Mouse (Mus musculus) mouse embryonic stem cell (cell line): Measurements from ENCODE around the gene Pcnx.

Source experiments
- in situ Hi-C, 2 experiments: fragments of 300-500 bp; cut with MboI; formaldehyde crosslinking; loops; 1 replicate in 1 of 2; 3 replicates in 1 of 2; pipeline ENCODE4 v1.14.3; 2019 to 2020; ENCODE audit warnings: low sequenced_read_pairs in 2 of 2, low pct_unique_long_range_greater_than_20kb in 1 of 2, mixed read lengths in 1 of 2; ENCODE audit not compliant: unreplicated experiment in 1 of 2

Gene Pcnx

GRCm38 (mm10) chr12:81928382-81928770 lies 68.6 kb downstream of the Pcnx start:
- in situ Hi-C loops, result no loop called here

- in situ Hi-C loops, result no loop called here
Measured at GRCm38 (mm10) chr12:81932015-81932414, 72.2 kb downstream of the Pcnx start.

GRCm38 (mm10) chr12:81933430-81933829 lies 73.6 kb downstream of the Pcnx start:
- in situ Hi-C loops, result no loop called here

- in situ Hi-C loops, result no loop called here
Measured at GRCm38 (mm10) chr12:81934510-81934909, 74.7 kb downstream of the Pcnx start.

- in situ Hi-C loops, result no loop called here
Measured at GRCm38 (mm10) chr12:81936066-81936465, 76.2 kb downstream of the Pcnx start.

- in situ Hi-C loops, result no loop called here
Measured at GRCm38 (mm10) chr12:81941191-81941590, 81.4 kb downstream of the Pcnx start.

- in situ Hi-C loops, result no loop called here
Measured at GRCm38 (mm10) chr12:81943331-81944062, 83.7 kb downstream of the Pcnx start.

GRCm38 (mm10) chr12:81949026-81949425 lies 89.2 kb downstream of the Pcnx start:
- in situ Hi-C loops, result no loop called here

- in situ Hi-C loops, result loop anchor here in 1 of 2 experiments (25.0 kb wide), 1 partner anchor 137 kb away; no protein-coding TSS in a partner anchor
Measured at GRCm38 (mm10) chr12:81950016-81950415, 90.2 kb downstream of the Pcnx start.

GRCm38 (mm10) chr12:81958351-81958750 lies 98.5 kb downstream of the Pcnx start:
- in situ Hi-C loops, result loop anchor here in 1 of 2 experiments (25.0 kb wide), 1 partner anchor 129 kb away; no protein-coding TSS in a partner anchor

- in situ Hi-C loops, result loop anchor here in 1 of 2 experiments (25.0 kb wide), 1 partner anchor 122 kb away; no protein-coding TSS in a partner anchor
Measured at GRCm38 (mm10) chr12:81965416-81965815, 105.6 kb downstream of the Pcnx start.

- in situ Hi-C loops, result loop anchor here in 1 of 2 experiments (25.0 kb wide), 1 partner anchor 116 kb away; no protein-coding TSS in a partner anchor
Measured at GRCm38 (mm10) chr12:81971042-81971883, 111.4 kb downstream of the Pcnx start.

- in situ Hi-C loops, result loop anchor here in 1 of 2 experiments (25.0 kb wide), 1 partner anchor 115 kb away; no protein-coding TSS in a partner anchor
Measured at GRCm38 (mm10) chr12:81971884-81972362, 112.1 kb downstream of the Pcnx start.

- in situ Hi-C loops, result loop anchor here (25.0 kb wide), 3 partner anchors 112 to 1037 kb away; no protein-coding TSS in a partner anchor
Measured at GRCm38 (mm10) chr12:81974806-81975205, 115.0 kb downstream of the Pcnx start.

- in situ Hi-C loops, result loop anchor here in 1 of 2 experiments (25.0 kb wide), 3 partner anchors 110 to 1035 kb away; no protein-coding TSS in a partner anchor
Measured at GRCm38 (mm10) chr12:81977346-81977745, 117.5 kb downstream of the Pcnx start.

- in situ Hi-C loops, result loop anchor here in 1 of 2 experiments (25.0 kb wide), 3 partner anchors 108 to 1033 kb away; no protein-coding TSS in a partner anchor
Measured at GRCm38 (mm10) chr12:81979312-81979711, 119.5 kb downstream of the Pcnx start.

- in situ Hi-C loops, result loop anchor here in 1 of 2 experiments (25.0 kb wide), 3 partner anchors 95 to 1020 kb away; no protein-coding TSS in a partner anchor
Measured at GRCm38 (mm10) chr12:81992106-81992505, 132.3 kb downstream of the Pcnx start.

- in situ Hi-C loops, result loop anchor here in 1 of 2 experiments (25.0 kb wide), 3 partner anchors 94 to 1019 kb away; no protein-coding TSS in a partner anchor
Measured at GRCm38 (mm10) chr12:81992996-81993395, 133.2 kb downstream of the Pcnx start.
